13 mouse cellular contexts compared by ENCODE assay signal in genomic region chr7:64149337-64149736, GRCm38 (mm10). TPM values are rescaled to one million over a fixed set of nuclear protein-coding genes. Genes with fewer than 3 reads are reported as not detected.
"Had no signal": no experiment of that assay in that cellular context is flagged by ENCODE, and none has a peak within 500 bp of the region (broad histone marks: within the 10 kb centered on the region; RNA-seq: fewer than 3 reads in every experiment).

No protein-coding gene starts in this region.

- H3K27ac ChIP-seq: neural tube, embryonic 13.5 days; neural tube, embryonic 15.5 days; stomach, embryonic 15.5 days; stomach, postnatal 0 days had no signal

- H3K36me3 ChIP-seq: neural tube, embryonic 13.5 days; neural tube, embryonic 15.5 days; stomach, embryonic 15.5 days had no signal

- H3K27me3 ChIP-seq: neural tube, embryonic 13.5 days; neural tube, embryonic 15.5 days; stomach, embryonic 15.5 days had no signal

- H3K4me1 ChIP-seq: neural tube, embryonic 13.5 days; neural tube, embryonic 15.5 days; stomach, embryonic 15.5 days had no signal

- H3K4me2 ChIP-seq: neural tube, embryonic 13.5 days; neural tube, embryonic 15.5 days; stomach, embryonic 15.5 days had no signal

- DNase-seq: retina, postnatal 1 day; right cerebral cortex, adult 18-20 months; right cerebral cortex, postnatal 14 days; right cerebral cortex, postnatal 25 days; right cerebral cortex, postnatal 4 days; spleen, adult 18-20 months; thymus, adult 18-20 months; thymus, postnatal 36 days had no signal

- H3K9ac ChIP-seq: neural tube, embryonic 13.5 days; neural tube, embryonic 15.5 days; stomach, embryonic 15.5 days had no signal

- H3K9me3 ChIP-seq: neural tube, embryonic 13.5 days; neural tube, embryonic 15.5 days; stomach, embryonic 15.5 days had no signal

- H3K4me3 ChIP-seq: neural tube, embryonic 13.5 days; neural tube, embryonic 15.5 days; stomach, embryonic 15.5 days had no signal

RNA-seq across cellular contexts. Expression of gene Trpm1, which starts 4.3 kb away (rescaled TPM):
- polyA plus RNA-seq: neural tube, embryonic 13.5 days; stomach, embryonic 14.5 days had no signal
